ENCODE assay signal across 29 mouse cellular contexts in the genomic region with DNA sequence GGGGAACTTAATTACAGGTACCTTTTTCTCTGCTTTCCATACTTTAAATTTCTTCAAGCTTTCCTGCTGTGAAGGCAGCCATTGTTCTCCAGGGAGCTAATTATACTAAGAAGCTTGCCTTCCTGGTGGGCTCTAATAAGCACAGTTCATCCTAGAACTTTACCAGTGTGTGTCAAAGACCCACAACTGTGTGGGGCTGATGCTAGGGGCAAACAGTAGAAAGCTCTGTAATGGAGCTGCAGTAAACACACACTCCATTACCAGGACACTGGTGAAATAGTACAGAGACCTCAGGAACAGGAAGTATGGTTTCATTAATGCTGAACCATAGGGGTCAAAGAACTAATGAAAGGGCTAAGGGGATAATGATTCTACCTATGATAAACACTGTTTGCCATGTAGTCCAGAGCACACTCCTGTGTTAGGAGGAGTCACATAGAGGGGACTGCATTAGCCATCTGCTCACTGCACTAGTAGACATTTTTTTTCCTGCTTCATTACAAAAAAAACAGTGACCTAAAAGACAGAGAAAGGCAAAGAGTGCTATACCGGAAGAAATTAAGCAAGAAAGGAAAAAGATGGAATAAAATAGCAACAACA.
DNase-seq lines count a peak whose midpoint lies in the region; ATAC-seq lines count a peak whose summit lies in the region.
"Had no signal": no experiment of that assay in that cellular context is flagged by ENCODE, and none has a peak within 500 bp of the region (broad histone marks: within the 10 kb centered on the region; RNA-seq: fewer than 3 reads in every experiment).

No protein-coding gene starts in this region.

- no peaks in the 10 kb centered on the region for H3K36me3 ChIP-seq in forebrain, embryonic 11.5 days (ENCODE audit: control insufficient read depth, insufficient read depth, low read length)
- H3K36me3 ChIP-seq in forebrain, embryonic 16.5 days (ENCODE audit: control insufficient read depth, insufficient read depth): no peaks in the 10 kb centered on the region
- no peaks in the 10 kb centered on the region for H3K36me3 ChIP-seq in hindbrain, embryonic 16.5 days (ENCODE audit: control insufficient read depth, insufficient read depth, low read length)
- H3K36me3 ChIP-seq in hindbrain, embryonic 10.5 days: no peaks in the 10 kb centered on the region
- H3K36me3 ChIP-seq: embryonic facial prominence, embryonic 10.5 days; embryonic facial prominence, embryonic 15.5 days; G1E; heart, embryonic 10.5 days; heart, embryonic 15.5 days; liver, embryonic 12.5 days had no signal

- ATAC-seq in forebrain, embryonic 11.5 days (replicated peaks; ENCODE audit: low FRiP score): peak; percentile 81
- no peak for ATAC-seq in forebrain, embryonic 16.5 days
- ATAC-seq in hindbrain, embryonic 16.5 days: 0 out of 2 replicates have a peak, but pooled peaks have one; percentile 42
- no peak for ATAC-seq in activated CD4-positive, CD25-positive, alpha-beta regulatory T cell, adult 4 months
- no peak for ATAC-seq in frontal cortex, adult (ENCODE audit: low TSS enrichment)
- ATAC-seq: hindbrain, postnatal 0 days; intestine, embryonic 16.5 days; liver, embryonic 12.5 days; liver, postnatal 0 days had no signal

- no peak overlapping the region for H3K27ac ChIP-seq in forebrain, embryonic 11.5 days (ENCODE audit: low read depth, low read length)
- no peak overlapping the region for H3K27ac ChIP-seq in forebrain, embryonic 16.5 days (ENCODE audit: low read length)
- H3K27ac ChIP-seq in hindbrain, embryonic 16.5 days (ENCODE audit: low read depth, low read length): no peak overlapping the region
- no peak overlapping the region for H3K27ac ChIP-seq in hindbrain, embryonic 10.5 days
- H3K27ac ChIP-seq: embryonic facial prominence, embryonic 10.5 days; embryonic facial prominence, embryonic 15.5 days; heart, embryonic 10.5 days; heart, embryonic 15.5 days; hindbrain, postnatal 0 days; kidney, postnatal 0 days; liver, embryonic 12.5 days had no signal

- WGBS in forebrain, embryonic 11.5 days: 62% methylated on average over 1 of the region's 1 CpGs
- WGBS in forebrain, embryonic 16.5 days: 45% methylated on average over 1 of the region's 1 CpGs
- 71% methylated on average over 1 of the region's 1 CpGs for WGBS in hindbrain, embryonic 16.5 days
- 70% methylated on average over 1 of the region's 1 CpGs for WGBS in hindbrain, embryonic 10.5 days

- no peak for DNase-seq in forebrain, embryonic 11.5 days (ENCODE audit: low spot score)
- DNase-seq in hindbrain, embryonic 10.5 days (ENCODE audit: low spot score): no peak
- DNase-seq in retina, embryonic 14.5 days (ENCODE audit: low spot score): peak; percentile 11
- DNase-seq in retina, postnatal 1 day: no peak
- DNase-seq: adrenal gland, postnatal 14 days; cerebellum, adult 18-20 months; cerebellum, postnatal 10 days; gastrocnemius, postnatal 25 days; heart, adult 11 months; kidney, adult 8-10 months; kidney, postnatal 4 days; liver, postnatal 0 days; lung, postnatal 36 days; right cerebral cortex, postnatal 25 days; spleen, adult 18-20 months; thymus, postnatal 14 days had no signal

- no peaks in the 10 kb centered on the region for H3K9me3 ChIP-seq in forebrain, embryonic 11.5 days (ENCODE audit: control insufficient read depth, low read length)
- H3K9me3 ChIP-seq in forebrain, embryonic 16.5 days (ENCODE audit: control insufficient read depth, low read length): no peaks in the 10 kb centered on the region
- H3K9me3 ChIP-seq in hindbrain, embryonic 16.5 days (ENCODE audit: control insufficient read depth, low read length): no peaks in the 10 kb centered on the region
- H3K9me3 ChIP-seq in hindbrain, embryonic 10.5 days: no peaks in the 10 kb centered on the region
- H3K9me3 ChIP-seq: embryonic facial prominence, embryonic 10.5 days; embryonic facial prominence, embryonic 15.5 days; G1E; heart, embryonic 10.5 days; heart, embryonic 15.5 days; liver, embryonic 12.5 days had no signal

- H3K4me3 ChIP-seq in forebrain, embryonic 11.5 days (ENCODE audit: low read depth, low read length): no peak overlapping the region
- H3K4me3 ChIP-seq in forebrain, embryonic 16.5 days (replicated peaks; ENCODE audit: low read length): no peak overlapping the region
- H3K4me3 ChIP-seq in hindbrain, embryonic 16.5 days (ENCODE audit: low read length): no peak overlapping the region
- no peak overlapping the region for H3K4me3 ChIP-seq in hindbrain, embryonic 10.5 days
- H3K4me3 ChIP-seq: embryonic facial prominence, embryonic 10.5 days; embryonic facial prominence, embryonic 15.5 days; heart, embryonic 10.5 days; heart, embryonic 15.5 days; liver, embryonic 12.5 days had no signal

- no peak overlapping the region for H3K9ac ChIP-seq in forebrain, embryonic 11.5 days (ENCODE audit: low read length)
- H3K9ac ChIP-seq in forebrain, embryonic 16.5 days (replicated peaks; ENCODE audit: low read depth, low read length): no peak overlapping the region
- no peak overlapping the region for H3K9ac ChIP-seq in hindbrain, embryonic 16.5 days (ENCODE audit: low read depth, low read length)
- H3K9ac ChIP-seq: embryonic facial prominence, embryonic 15.5 days; heart, embryonic 15.5 days; liver, embryonic 12.5 days; liver, postnatal 0 days had no signal

- no peaks in the 10 kb centered on the region for H3K4me1 ChIP-seq in forebrain, embryonic 11.5 days (replicated peaks; ENCODE audit: control insufficient read depth, insufficient read depth, low read length)
- no peaks in the 10 kb centered on the region for H3K4me1 ChIP-seq in forebrain, embryonic 16.5 days (replicated peaks; ENCODE audit: control insufficient read depth, insufficient read depth, low read length)
- H3K4me1 ChIP-seq in hindbrain, embryonic 16.5 days (ENCODE audit: control insufficient read depth, insufficient read depth, low read depth, low read length): no peaks in the 10 kb centered on the region
- H3K4me1 ChIP-seq in hindbrain, embryonic 10.5 days (replicated peaks): no peaks in the 10 kb centered on the region; the same call in 1 of the 2 replicates
- H3K4me1 ChIP-seq: embryonic facial prominence, embryonic 15.5 days; heart, embryonic 10.5 days; heart, embryonic 15.5 days; liver, embryonic 12.5 days had no signal

- H3K27me3 ChIP-seq in forebrain, embryonic 11.5 days (ENCODE audit: control insufficient read depth, insufficient read depth, low read length): no peaks in the 10 kb centered on the region
- H3K27me3 ChIP-seq in forebrain, embryonic 16.5 days (replicated peaks; ENCODE audit: control insufficient read depth, insufficient read depth, low read length): no peaks in the 10 kb centered on the region
- no peaks in the 10 kb centered on the region for H3K27me3 ChIP-seq in hindbrain, embryonic 16.5 days (replicated peaks; ENCODE audit: control insufficient read depth, insufficient read depth, low read length)
- H3K27me3 ChIP-seq in hindbrain, embryonic 10.5 days (ENCODE audit: insufficient read depth, poor library complexity, severe bottlenecking): no peaks in the 10 kb centered on the region
- H3K27me3 ChIP-seq: embryonic facial prominence, embryonic 15.5 days; heart, embryonic 15.5 days; liver, embryonic 12.5 days had no signal

- no peak overlapping the region for H3K4me2 ChIP-seq in forebrain, embryonic 11.5 days (ENCODE audit: low read depth, low read length, severe bottlenecking)
- H3K4me2 ChIP-seq in forebrain, embryonic 16.5 days (ENCODE audit: low read length): no peak overlapping the region
- no peak overlapping the region for H3K4me2 ChIP-seq in hindbrain, embryonic 16.5 days (ENCODE audit: low read length)
- H3K4me2 ChIP-seq: embryonic facial prominence, embryonic 15.5 days; heart, embryonic 15.5 days; liver, embryonic 12.5 days had no signal

Comparison
In these comparisons a context has a peak if more than half of its experiments do, and no peak if none do; other contexts are left out.
1. ATAC-seq: peak in forebrain, embryonic 11.5 days (single experiment) and hindbrain, embryonic 16.5 days (single experiment); none in forebrain, embryonic 16.5 days (single experiment), activated CD4-positive, CD25-positive, alpha-beta regulatory T cell, adult 4 months (single experiment) and frontal cortex, adult (single experiment).